Mouse (Mus musculus): ENCODE measurements around the gene Phtf2. TPM values are rescaled to one million over a fixed set of nuclear protein-coding genes. Genes with fewer than 3 reads are reported as not detected.

Phtf2 gene
- total RNA-seq (2014; rRNA removed), result 24.9 and 26.4 TPM in 2 replicates
- polyA plus RNA-seq (2015; fragmentation: Nextera tagmentation; extraction: Ambion mirVana), result 11.2 and 17.4 TPM in 2 replicates

GRCm38 (mm10) chr5:20881915-20882800 lies at the start of gene Phtf2, which contains the start of gene Tmem60:
TSS of gene Phtf2 (minus strand) at chr5:20882124.
TSS of gene Tmem60 (plus strand) at chr5:20882191.
- DNase-seq (peak; percentile 99), ATAC-seq (peak; percentile 97)
- peak; percentile 16; the same call in 1 of the 2 replicates for TF ChIP-seq CTCF (IDR thresholded peaks at IDR 0.05; ENCODE audit: low read depth)
- Histone ChIP-seq H3K4me2 (ENCODE audit: low read depth) (peak within 1 kb of the TSS; percentile 69), H3K36me3 (ENCODE audit: insufficient read depth) (no peaks in the 10 kb centered on the region; the same call in 1 of the 2 replicates), H3K9me3 (ENCODE audit: low read length) (no peaks in the 10 kb centered on the region), H3K4me3 (ENCODE audit: low read depth, low read length) (peak within 1 kb of the TSS; percentile 90), H3K27ac (ENCODE audit: low read depth, low read length) (peak within 1 kb of the TSS; percentile 94), H3K9ac (peak within 1 kb of the TSS; percentile 78), H3K27me3 (ENCODE audit: insufficient read depth, low read length) (no peaks in the 10 kb centered on the region), H3K4me1 (ENCODE audit: insufficient read depth) (peaks cover 19% of the 10 kb centered on the region; the same call in 1 of the 2 replicates)
- WGBS, result 1% methylated on average over 73 of the region's 94 CpGs

- no peak overlapping the region for H3K4me3 ChIP-seq (ENCODE audit: low read depth, low read length)
- no peaks in the 10 kb centered on the region for H3K36me3 ChIP-seq (ENCODE audit: insufficient read depth)
- DNase-seq (no peak), ATAC-seq (no peak)
- no peak overlapping the region for H3K4me2 ChIP-seq (ENCODE audit: low read depth)
- H3K27ac ChIP-seq (ENCODE audit: low read depth, low read length), result no peak overlapping the region
- no peaks in the 10 kb centered on the region for H3K27me3 ChIP-seq (ENCODE audit: insufficient read depth, low read length)
- no peak for TF ChIP-seq CTCF (IDR thresholded peaks at IDR 0.05; ENCODE audit: low read depth)
- H3K9ac ChIP-seq, result no peak overlapping the region
- no peaks in the 10 kb centered on the region for H3K4me1 ChIP-seq (ENCODE audit: insufficient read depth)
- H3K9me3 ChIP-seq (ENCODE audit: low read length), result no peaks in the 10 kb centered on the region
- 86% methylated on average over 3 of the region's 3 CpGs for WGBS
Measured at GRCm38 (mm10) chr5:20931300-20931699, 49.4 kb upstream of the Phtf2 start.

- no peak overlapping the region for H3K4me3 ChIP-seq (ENCODE audit: low read depth, low read length)
- no peaks in the 10 kb centered on the region for H3K4me1 ChIP-seq (ENCODE audit: insufficient read depth)
- H3K4me2 ChIP-seq (ENCODE audit: low read depth), result no peak overlapping the region
- H3K9me3 ChIP-seq (ENCODE audit: low read length), result no peaks in the 10 kb centered on the region
- H3K36me3 ChIP-seq (ENCODE audit: insufficient read depth), result no peaks in the 10 kb centered on the region
- no peaks in the 10 kb centered on the region for H3K27me3 ChIP-seq (ENCODE audit: insufficient read depth, low read length)
- H3K9ac ChIP-seq, result no peak overlapping the region
- no peak overlapping the region for H3K27ac ChIP-seq (ENCODE audit: low read depth, low read length)
- DNase-seq (no peak), ATAC-seq (no peak)
- TF ChIP-seq CTCF (IDR thresholded peaks at IDR 0.05; ENCODE audit: low read depth), result no peak
Measured at GRCm38 (mm10) chr5:20930430-20930829, 48.5 kb upstream of the Phtf2 start.

- WGBS, result 91% methylated on average over 6 of the region's 6 CpGs
- Histone ChIP-seq H3K4me1 (ENCODE audit: insufficient read depth) (no peaks in the 10 kb centered on the region), H3K9ac (no peak overlapping the region), H3K4me3 (ENCODE audit: low read depth, low read length) (no peak overlapping the region), H3K4me2 (ENCODE audit: low read depth) (no peak overlapping the region), H3K9me3 (ENCODE audit: low read length) (no peaks in the 10 kb centered on the region), H3K36me3 (ENCODE audit: insufficient read depth) (no peaks in the 10 kb centered on the region), H3K27me3 (ENCODE audit: insufficient read depth, low read length) (no peaks in the 10 kb centered on the region), H3K27ac (ENCODE audit: low read depth, low read length) (no peak overlapping the region)
- DNase-seq, result no peak
- TF ChIP-seq CTCF (IDR thresholded peaks at IDR 0.05; ENCODE audit: low read depth), result no peak
- no peak for ATAC-seq
Measured at GRCm38 (mm10) chr5:20929669-20930151, 47.8 kb upstream of the Phtf2 start.

- Histone ChIP-seq H3K9me3 (ENCODE audit: low read length) (no peaks in the 10 kb centered on the region), H3K27ac (ENCODE audit: low read depth, low read length) (no peak overlapping the region), H3K4me1 (ENCODE audit: insufficient read depth) (no peaks in the 10 kb centered on the region), H3K4me2 (ENCODE audit: low read depth) (no peak overlapping the region), H3K4me3 (ENCODE audit: low read depth, low read length) (no peak overlapping the region), H3K36me3 (ENCODE audit: insufficient read depth) (no peaks in the 10 kb centered on the region), H3K27me3 (ENCODE audit: insufficient read depth, low read length) (no peaks in the 10 kb centered on the region), H3K9ac (no peak overlapping the region)
- 86% methylated on average over 3 of the region's 3 CpGs for WGBS
- DNase-seq (no peak), ATAC-seq (no peak)
- no peak for TF ChIP-seq CTCF (IDR thresholded peaks at IDR 0.05; ENCODE audit: low read depth)
Measured at GRCm38 (mm10) chr5:20925451-20925850, 43.5 kb upstream of the Phtf2 start.

- Histone ChIP-seq H3K27ac (ENCODE audit: low read depth, low read length) (no peak overlapping the region), H3K4me1 (ENCODE audit: insufficient read depth) (no peaks in the 10 kb centered on the region), H3K4me2 (ENCODE audit: low read depth) (no peak overlapping the region), H3K27me3 (ENCODE audit: insufficient read depth, low read length) (no peaks in the 10 kb centered on the region), H3K36me3 (ENCODE audit: insufficient read depth) (no peaks in the 10 kb centered on the region), H3K9me3 (ENCODE audit: low read length) (no peaks in the 10 kb centered on the region), H3K9ac (no peak overlapping the region), H3K4me3 (ENCODE audit: low read depth, low read length) (no peak overlapping the region)
- ATAC-seq, result no peak
- DNase-seq, result no peak
- no peak for TF ChIP-seq CTCF (IDR thresholded peaks at IDR 0.05; ENCODE audit: low read depth)
- 79% methylated on average over 3 of the region's 3 CpGs for WGBS
Measured at GRCm38 (mm10) chr5:20924608-20925007, 42.7 kb upstream of the Phtf2 start.

GRCm38 (mm10) chr5:20919566-20919965 lies 37.6 kb upstream of the Phtf2 start:
- Histone ChIP-seq H3K27ac (ENCODE audit: low read depth, low read length) (no peak overlapping the region), H3K4me1 (ENCODE audit: insufficient read depth) (no peaks in the 10 kb centered on the region), H3K9me3 (ENCODE audit: low read length) (no peaks in the 10 kb centered on the region), H3K9ac (no peak overlapping the region), H3K36me3 (ENCODE audit: insufficient read depth) (no peaks in the 10 kb centered on the region), H3K4me3 (ENCODE audit: low read depth, low read length) (no peak overlapping the region), H3K27me3 (ENCODE audit: insufficient read depth, low read length) (no peaks in the 10 kb centered on the region), H3K4me2 (ENCODE audit: low read depth) (no peak overlapping the region)
- DNase-seq (peak; percentile 48), ATAC-seq (peak; percentile 66)
- 47% methylated on average over 9 of the region's 9 CpGs for WGBS
- no peak for TF ChIP-seq CTCF (IDR thresholded peaks at IDR 0.05; ENCODE audit: low read depth)

All from forebrain, postnatal 0 days (tissue).